Mouse (Mus musculus) ES-Bruce4 (cell line): Measurements from ENCODE around the gene Ryr2.

Experiments
- CTCF ChIP-seq: IDR thresholded peaks from one replicate; pipeline ENCODE4 v1.8.1; 2011; ENCODE audit warnings: low read depth, low read length
- EP300 ChIP-seq: IDR thresholded peaks from 2 replicates; pipeline ENCODE4 v1.6.1; 2011; ENCODE audit warnings: low read depth, low read length; ENCODE audit not compliant: insufficient read depth
- POLR2A ChIP-seq: IDR thresholded peaks from one replicate; pipeline ENCODE4 v1.8.1; 2011; ENCODE audit warnings: low read length; ENCODE audit not compliant: insufficient read depth

GRCm38 (mm10) chr13:11825563-11826226 is 281.1 kb downstream of the Ryr2 start:
- no peak for TF ChIP-seq CTCF
- no peak for TF ChIP-seq POLR2A
- no peak for TF ChIP-seq EP300
